ENCODE assay signal across 11 mouse cellular contexts in genomic region chr6:49778109-49778508, GRCm38 (mm10). TPM values are rescaled to one million over a fixed set of nuclear protein-coding genes. Genes with fewer than 3 reads are reported as not detected.
DNase-seq lines count a peak whose midpoint lies in the region; ATAC-seq and TF ChIP-seq lines count a peak whose summit lies in the region.
"Had no signal": no experiment of that assay in that cellular context is flagged by ENCODE, and none has a peak within 500 bp of the region (broad histone marks: within the 10 kb centered on the region; RNA-seq: fewer than 3 reads in every experiment).

No protein-coding gene starts in this region.

- TF ChIP-seq CTCF in cerebellum, adult 2 months (IDR thresholded peaks at IDR 0.05; ENCODE audit: borderline replicate concordance, insufficient read depth, low read depth, low read length), result no peak
- TF ChIP-seq CTCF in gastrocnemius, adult 2 months (IDR thresholded peaks at IDR 0.05), result no peak

- 10% methylated on average over 13 of the region's 13 CpGs for WGBS in cerebellum, adult 2 months

- no peak for ATAC-seq in cerebellum, adult (ENCODE audit: insufficient number of reproducible peaks, low FRiP score, low TSS enrichment)
- ATAC-seq in hematopoietic stem cell, adult 5-6 weeks (replicated peaks in 1 of 2; ENCODE audit: insufficient read depth in 1 of 2, low FRiP score in 2 of 2, low TSS enrichment in 1 of 2, low read depth in 1 of 2, poor library complexity in 2 of 2, severe bottlenecking in 2 of 2), result peak; percentile 90 to 96

- no peaks in the 10 kb centered on the region for H3K4me1 ChIP-seq in cerebellum, adult 2 months (ENCODE audit: control insufficient read depth, insufficient read depth, low read length)

- peak; percentile 12 to 22 for DNase-seq in cerebellum, adult 2 months
- DNase-seq in thymus, postnatal 14 days, result peak; percentile 7
- DNase-seq in thymus, adult 18-20 months, result no peak
- DNase-seq in T-cell, adult 2 months (ENCODE audit: low spot score), result no peak
- no peak for DNase-seq in c-Kit-positive CD71-positive TER-119-positive erythroid progenitor cells, embryonic 14.5 days (ENCODE audit: low spot score)
- no peak for DNase-seq in gastrocnemius, adult 2 months
- DNase-seq: lung, postnatal 36 days had no signal

- H3K27me3 ChIP-seq in cerebellum, adult 2 months (ENCODE audit: control insufficient read depth, insufficient read depth, low read length), result no peaks in the 10 kb centered on the region
- H3K27me3 ChIP-seq: limb, embryonic 15.5 days had no signal

- TF ChIP-seq POLR2A in cerebellum, adult 2 months (IDR thresholded peaks at IDR 0.05; ENCODE audit: borderline replicate concordance, insufficient read depth, low read length), result no peak

- no peak overlapping the region for H3K4me3 ChIP-seq in cerebellum, adult 2 months (replicated peaks; ENCODE audit: insufficient read depth, low read depth, low read length)
- no peak overlapping the region for H3K4me3 ChIP-seq in gastrocnemius, adult 2 months
- H3K4me3 ChIP-seq: limb, embryonic 15.5 days had no signal

- H3K27ac ChIP-seq in cerebellum, adult 2 months (ENCODE audit: insufficient read depth, low read length), result no peak overlapping the region
- H3K27ac ChIP-seq in gastrocnemius, adult 2 months, result no peak overlapping the region
- H3K27ac ChIP-seq: limb, embryonic 15.5 days had no signal

- intact Hi-C loops in gastrocnemius, adult 2 months (cut with DNase I), result no loop called here

RNA-seq across cellular contexts. Expression of gene Npy, which starts 44.4 kb away (rescaled TPM):
- 77.6 and 89.4 TPM in 2 replicates for polyA plus RNA-seq in cerebellum, adult 2 months (2012; rRNA removed)
- total RNA-seq in hematopoietic stem cell, adult 5-6 weeks (2017), result not detected in 2 replicates
- total RNA-seq in gastrocnemius, adult 2 months (2021), result not detected
- polyA plus RNA-seq: testis, adult 2 months had no signal

Comparison
In these comparisons a context has a peak if more than half of its experiments do, and no peak if none do; other contexts are left out.
1. DNase-seq: peak in cerebellum, adult 2 months (2 of 2) and thymus, postnatal 14 days (single experiment); none in thymus, adult 18-20 months (0 of 2), T-cell, adult 2 months (single experiment), c-Kit-positive CD71-positive TER-119-positive erythroid progenitor cells, embryonic 14.5 days (single experiment) and gastrocnemius, adult 2 months (single experiment).